Mouse (Mus musculus) neural tube, embryonic 12.5 days (tissue): ENCODE data around the gene Ccn1. TPM values are rescaled to one million over a fixed set of nuclear protein-coding genes. Genes with fewer than 3 reads are reported as not detected.

Experiments
- ATAC-seq: fragments of 200-750 bp; cut with Nextera tagmentation; 2 replicates; pipeline ENCODE4 v1.8.0; 2017; ENCODE audit warnings: low read depth, mild to moderate bottlenecking, moderate TSS enrichment, moderate library complexity; ENCODE audit not compliant: low FRiP score
- H3K27ac ChIP-seq: fragments of 300-500 bp; sonication (generic); 2 replicates; pipeline ENCODE4 v1.5.1; 2016
- H3K27me3 ChIP-seq: fragments of 300-500 bp; sonication (generic); replicated peaks from 2 replicates; pipeline ENCODE4 v1.6.1; 2016; ENCODE audit warnings: mild to moderate bottlenecking
- H3K36me3 ChIP-seq: fragments of 300-500 bp; sonication (generic); 2 replicates; pipeline ENCODE4 v1.6.1; 2016; ENCODE audit warnings: mild to moderate bottlenecking
- H3K4me1 ChIP-seq: fragments of 300-500 bp; sonication (generic); 2 replicates; pipeline ENCODE4 v1.6.1; 2016
- H3K4me2 ChIP-seq: fragments of 300-500 bp; sonication (generic); replicated peaks from 2 replicates; pipeline ENCODE4 v1.6.1; 2016; ENCODE audit warnings: mild to moderate bottlenecking
- H3K4me3 ChIP-seq: fragments of 300-500 bp; sonication (generic); 2 replicates; pipeline ENCODE4 v1.5.1; 2016
- H3K9ac ChIP-seq: fragments of 300-500 bp; sonication (generic); 2 replicates; pipeline ENCODE4 v1.6.1; 2016; ENCODE audit warnings: mild to moderate bottlenecking
- H3K9me3 ChIP-seq: fragments of 300-500 bp; sonication (generic); 2 replicates; pipeline ENCODE4 v1.6.1; 2016; ENCODE audit warnings: mild to moderate bottlenecking
- WGBS: fragments of 180-500 bp; shearing (Covaris S2); methylation state at CpG from one replicate; pipeline ENCODE4 v1.1.7; 2016; 5-methylcytosine and 5-hydroxymethylcytosine counted together
- polyA plus RNA-seq: library from polyadenylated mRNA; unstranded; fragments of >200 nt; fragmentation: Nextera tagmentation; extraction: Ambion mirVana; gene quantifications from 2 replicates; pipeline ENCODE4 v1.2.1, GENCODE M21; 2016

The Ccn1 gene
- polyA plus RNA-seq, 1 experiment from 2014 or later = 20.2 TPM

DNA sequence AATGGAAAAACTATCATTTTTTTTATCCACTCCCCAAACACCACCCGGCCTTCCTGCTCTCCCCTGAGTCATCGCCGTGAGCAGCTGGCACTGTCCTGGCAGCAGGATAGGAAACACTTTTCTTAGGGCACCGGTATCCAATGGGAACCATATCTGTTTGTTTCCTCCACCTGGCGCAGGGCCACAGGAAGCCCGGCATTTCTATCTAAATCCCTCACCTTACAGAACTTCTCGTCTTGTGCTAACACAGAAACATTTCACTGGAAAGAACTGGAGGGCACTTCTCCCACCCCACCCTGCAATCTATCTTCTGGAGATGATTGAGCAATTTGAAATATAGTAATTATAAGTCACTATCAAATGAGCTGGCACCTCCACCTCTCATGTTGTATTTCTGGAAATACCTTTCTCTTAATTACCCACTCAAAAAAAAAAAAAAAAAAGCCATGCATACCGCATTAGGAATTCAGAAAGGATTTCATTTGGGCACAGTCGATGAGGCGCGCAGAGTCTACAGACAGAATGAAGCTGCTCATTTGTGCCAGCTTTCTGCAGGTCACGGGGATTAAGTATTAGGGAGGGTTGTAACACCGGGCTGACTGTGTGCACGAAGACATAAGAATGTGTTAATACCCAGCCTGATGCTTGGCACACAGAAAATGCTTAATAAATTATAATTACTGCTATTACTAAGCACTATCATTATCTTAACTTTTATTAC is 7.4 kb upstream of the Ccn1 start:
- Histone ChIP-seq H3K4me2 (no peak overlapping the region), H3K4me1 (peaks cover 16% of the 10 kb centered on the region), H3K9ac (no peak overlapping the region), H3K36me3 (no peaks in the 10 kb centered on the region), H3K27ac (no peak overlapping the region), H3K9me3 (no peaks in the 10 kb centered on the region), H3K27me3 (0 out of 2 replicates have a peak, but pooled peaks cover 6% of the 10 kb centered on the region), H3K4me3 (no peak overlapping the region)
- WGBS = 73% methylated on average over 14 of the region's 14 CpGs
- 0 out of 2 replicates have a peak, but pooled peaks have one; percentile 22 for ATAC-seq

DNA sequence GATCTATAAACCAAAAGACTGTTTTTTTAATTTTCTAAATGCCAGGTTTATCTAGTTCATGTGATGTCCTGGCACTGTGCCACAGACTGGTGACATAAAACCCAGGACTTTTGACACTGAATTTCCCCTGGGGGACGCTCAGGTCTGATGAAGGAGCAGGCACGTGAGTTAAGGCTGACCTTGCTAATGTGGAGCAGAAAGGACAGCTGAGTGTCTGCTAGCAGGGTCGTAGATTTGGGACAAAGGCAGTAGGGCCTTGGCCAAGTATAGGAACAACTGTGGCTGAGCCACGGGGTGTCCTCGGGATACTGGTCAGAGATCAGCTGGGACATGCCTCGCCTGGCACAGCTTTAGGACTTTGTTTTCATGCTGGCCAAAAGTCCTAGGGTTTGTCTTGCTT is 5.2 kb upstream of the Ccn1 start:
- Histone ChIP-seq H3K36me3 (no peaks in the 10 kb centered on the region), H3K27ac (no peak overlapping the region), H3K4me2 (no peak overlapping the region), H3K4me3 (no peak overlapping the region), H3K27me3 (0 out of 2 replicates have a peak, but pooled peaks cover 7% of the 10 kb centered on the region), H3K4me1 (peaks cover 33% of the 10 kb centered on the region), H3K9me3 (no peaks in the 10 kb centered on the region), H3K9ac (no peak overlapping the region)
- ATAC-seq = no peak
- WGBS = 70% methylated on average over 6 of the region's 6 CpGs

DNA sequence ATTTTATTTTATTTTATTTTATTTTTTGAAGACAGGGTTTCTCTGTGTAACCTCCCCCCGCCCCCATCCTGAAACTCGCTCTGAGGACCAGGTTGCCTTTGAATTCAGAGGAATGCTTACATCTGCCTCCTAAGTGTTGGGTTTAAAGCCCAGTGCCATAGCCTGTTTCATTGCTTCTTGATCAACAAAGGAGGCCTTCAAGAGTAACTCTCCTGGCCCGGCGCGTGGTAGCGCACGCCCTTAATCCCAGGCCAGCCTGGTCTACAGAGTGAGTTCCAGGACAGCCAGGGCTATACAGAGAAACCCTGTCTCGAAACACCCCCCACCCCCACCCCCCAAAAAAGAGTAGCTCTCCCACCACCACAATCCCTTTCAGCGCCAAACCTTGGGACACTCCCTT is 4.2 kb upstream of the Ccn1 start:
- H3K27ac ChIP-seq = no peak overlapping the region
- H3K4me1 ChIP-seq = peaks cover 38% of the 10 kb centered on the region
- no peak for ATAC-seq
- peak overlapping the region; percentile 88; the same call in 1 of the 2 replicates for H3K4me2 ChIP-seq
- H3K27me3 ChIP-seq = 0 out of 2 replicates have a peak, but pooled peaks cover 9% of the 10 kb centered on the region
- H3K9ac ChIP-seq = no peak overlapping the region
- WGBS = 59% methylated on average over 9 of the region's 9 CpGs
- H3K36me3 ChIP-seq = no peaks in the 10 kb centered on the region
- no peaks in the 10 kb centered on the region for H3K9me3 ChIP-seq
- no peak overlapping the region for H3K4me3 ChIP-seq

DNA sequence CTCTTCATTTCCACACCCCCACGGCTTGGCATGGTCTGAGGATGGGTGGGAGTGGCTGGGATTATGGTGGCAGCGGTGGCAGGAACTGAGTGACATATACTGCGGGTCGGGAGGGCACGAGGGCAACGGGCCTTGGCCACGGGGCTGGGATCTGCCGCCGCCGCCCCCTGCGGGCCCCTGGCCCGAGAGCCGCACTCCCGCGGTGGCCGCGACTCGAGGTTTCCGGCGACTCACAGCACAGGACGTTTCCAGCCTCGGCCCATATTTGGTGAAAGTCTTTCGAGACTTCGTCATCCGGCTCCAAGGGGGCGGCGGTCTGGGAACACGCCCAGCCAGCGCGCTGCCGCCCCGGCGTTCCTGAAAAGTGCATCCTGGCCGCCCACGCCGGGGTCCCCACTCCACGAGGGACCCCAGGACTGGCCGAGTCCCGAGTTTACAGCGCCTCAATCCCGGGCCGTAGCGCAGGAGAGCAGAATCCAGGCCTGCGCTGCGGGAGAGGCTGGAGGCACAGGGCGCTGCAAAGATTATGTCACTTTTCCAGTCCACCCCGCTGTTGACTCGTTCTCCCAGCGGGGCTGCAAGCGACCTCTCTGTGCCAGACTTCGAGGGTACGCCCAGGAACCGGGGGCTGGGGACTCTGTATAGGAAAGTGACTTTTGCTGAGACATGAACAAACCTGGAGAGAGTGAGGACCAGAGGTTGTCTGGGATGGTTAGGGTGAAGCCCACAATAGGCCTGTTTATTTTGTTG is 3.6 kb upstream of the Ccn1 start:
- no peak overlapping the region for H3K27ac ChIP-seq
- 0 out of 2 replicates have a peak, but pooled peaks cover 9% of the 10 kb centered on the region for H3K27me3 ChIP-seq
- ATAC-seq = peak; percentile 5; the same call in 1 of the 2 replicates
- under 1% methylated on average over 52 of the region's 53 CpGs for WGBS
- H3K36me3 ChIP-seq = no peaks in the 10 kb centered on the region
- peak overlapping the region; percentile 56 for H3K9ac ChIP-seq
- H3K4me3 ChIP-seq = peak overlapping the region; percentile 36
- peaks cover 41% of the 10 kb centered on the region for H3K4me1 ChIP-seq
- H3K4me2 ChIP-seq = peak overlapping the region; percentile 88
- H3K9me3 ChIP-seq = no peaks in the 10 kb centered on the region

DNA sequence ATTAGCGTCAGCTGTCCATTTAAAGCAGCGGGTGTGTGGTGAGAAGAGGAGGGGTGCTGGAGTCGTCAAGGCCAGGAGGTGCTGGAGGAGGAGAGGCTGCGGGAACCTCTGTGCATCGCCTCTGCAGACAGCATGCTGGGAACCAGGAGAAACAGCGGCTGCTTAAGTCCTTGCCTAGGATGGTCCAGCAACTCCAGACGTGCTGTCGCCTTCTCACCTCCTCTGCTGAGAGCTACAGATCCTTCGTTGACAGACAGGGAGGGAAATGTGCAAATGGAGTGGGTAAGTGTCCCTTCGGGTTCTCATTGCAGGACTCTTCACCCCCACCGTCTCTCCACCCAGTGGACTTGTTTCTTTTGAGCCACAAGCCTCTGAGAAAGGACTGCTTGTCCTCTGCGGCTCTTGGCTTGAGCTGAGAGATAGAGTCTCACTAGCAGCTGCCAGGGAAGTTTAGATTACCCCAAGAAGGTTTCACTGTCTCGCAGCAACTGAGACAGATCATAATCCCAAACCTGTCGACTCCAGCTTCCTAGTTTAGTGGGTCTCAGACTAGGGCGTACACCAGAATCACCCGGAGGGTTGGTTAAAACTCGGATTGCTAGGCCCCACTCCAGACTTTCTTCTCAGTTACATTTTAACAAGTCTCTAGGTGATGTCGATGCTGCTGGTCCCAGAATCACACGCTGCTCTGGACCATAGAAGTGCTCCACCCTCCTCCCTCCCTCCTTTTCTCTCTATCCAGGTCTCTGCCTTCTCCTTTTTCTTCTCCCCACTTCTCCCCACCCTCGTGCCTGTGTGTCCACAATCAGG is 2.7 kb upstream of the Ccn1 start:
- H3K27ac ChIP-seq = 0 out of 2 replicates have a peak overlapping the region, but pooled peaks have one; percentile 12
- H3K4me2 ChIP-seq = peak overlapping the region; percentile 88
- peak overlapping the region; percentile 56 for H3K9ac ChIP-seq
- 7% methylated on average over 20 of the region's 20 CpGs for WGBS
- H3K27me3 ChIP-seq = peaks cover 11% of the 10 kb centered on the region; the same call in 1 of the 2 replicates
- peaks cover 44% of the 10 kb centered on the region for H3K4me1 ChIP-seq
- H3K4me3 ChIP-seq = peak overlapping the region; percentile 36
- no peaks in the 10 kb centered on the region for H3K9me3 ChIP-seq
- 0 out of 2 replicates have a peak, but pooled peaks have one; percentile 1 for ATAC-seq
- no peaks in the 10 kb centered on the region for H3K36me3 ChIP-seq

DNA sequence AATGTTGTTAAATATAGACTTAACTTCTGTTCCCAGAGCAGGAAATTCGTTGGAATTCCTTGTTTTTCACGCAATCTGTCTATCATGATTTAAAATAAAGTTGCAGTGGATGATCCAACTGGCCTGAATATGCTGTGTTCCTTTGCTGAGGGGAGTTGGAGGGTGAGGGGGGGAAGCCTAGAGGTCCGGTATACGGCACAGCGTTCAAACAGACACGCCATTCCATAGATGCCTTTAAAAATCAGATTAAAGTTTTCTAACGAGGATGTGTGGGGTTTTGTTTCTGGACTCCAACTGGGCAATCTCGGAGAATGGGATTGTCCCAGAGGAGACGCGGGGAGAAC is 2.2 kb upstream of the Ccn1 start:
- peaks cover 14% of the 10 kb centered on the region; the same call in 1 of the 2 replicates for H3K27me3 ChIP-seq
- ATAC-seq = no peak
- no peaks in the 10 kb centered on the region for H3K36me3 ChIP-seq
- H3K4me3 ChIP-seq = 0 out of 2 replicates have a peak overlapping the region, but pooled peaks have one; percentile 11
- no peaks in the 10 kb centered on the region for H3K9me3 ChIP-seq
- 0 out of 2 replicates have a peak overlapping the region, but pooled peaks have one; percentile 21 for H3K9ac ChIP-seq
- H3K4me2 ChIP-seq = peak overlapping the region; percentile 88
- 0 out of 2 replicates have a peak overlapping the region, but pooled peaks have one; percentile 12 for H3K27ac ChIP-seq
- WGBS = 3% methylated on average over 10 of the region's 10 CpGs
- peaks cover 47% of the 10 kb centered on the region for H3K4me1 ChIP-seq

DNA sequence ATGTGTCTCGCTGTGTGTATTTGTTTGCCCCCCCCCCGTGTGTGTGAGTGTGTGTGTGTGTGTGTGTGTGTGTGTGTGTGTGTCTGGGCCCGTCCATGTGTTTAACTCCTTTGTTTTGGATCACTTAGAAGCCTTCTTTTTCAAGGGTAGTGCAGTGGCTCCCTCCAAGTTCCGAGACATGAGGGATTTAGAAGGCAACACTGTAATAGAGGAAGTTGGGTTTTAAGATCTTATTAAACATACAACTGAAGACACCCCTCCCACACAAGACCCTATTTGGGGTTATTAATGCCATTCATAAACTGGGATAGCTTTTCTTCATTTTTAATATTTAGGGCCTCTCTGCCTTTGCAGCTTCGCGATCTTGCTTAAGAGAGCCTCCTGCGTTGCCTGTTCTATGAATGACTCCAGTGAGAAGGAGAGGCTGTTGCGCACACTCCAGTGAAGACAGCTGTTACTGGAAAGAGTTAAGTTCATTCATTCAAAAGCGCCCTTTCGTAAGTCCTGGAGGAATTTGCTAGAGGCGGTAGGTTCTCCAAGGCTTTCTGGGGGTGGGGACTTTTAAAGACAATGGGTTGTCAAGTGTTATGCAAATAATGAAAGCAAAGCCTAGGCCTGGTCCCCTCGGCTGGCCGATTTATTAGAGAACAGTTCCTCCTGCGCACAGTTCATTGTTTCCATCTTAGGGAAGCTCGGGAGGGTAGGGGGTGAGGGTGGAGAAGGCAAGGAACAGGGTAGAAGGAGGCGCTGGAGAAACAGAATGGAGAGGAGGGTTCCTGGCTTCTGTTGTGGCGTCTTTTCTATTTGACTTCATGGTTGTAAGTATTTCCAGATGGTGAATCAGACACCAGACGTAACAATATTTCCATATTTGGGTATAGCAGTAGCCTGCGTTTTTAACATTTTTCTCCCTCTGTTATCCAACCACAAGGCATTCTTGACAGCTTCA is 1.5 kb upstream of the Ccn1 start:
- H3K4me1 ChIP-seq = peaks cover 47% of the 10 kb centered on the region
- H3K4me3 ChIP-seq = peak overlapping the region; percentile 48; the same call in 1 of the 2 replicates
- H3K9me3 ChIP-seq = no peaks in the 10 kb centered on the region
- 3% methylated on average over 19 of the region's 19 CpGs for WGBS
- ATAC-seq = no peak
- H3K36me3 ChIP-seq = no peaks in the 10 kb centered on the region
- peak overlapping the region; percentile 88 for H3K4me2 ChIP-seq
- peaks cover 14% of the 10 kb centered on the region; the same call in 1 of the 2 replicates for H3K27me3 ChIP-seq
- H3K27ac ChIP-seq = 0 out of 2 replicates have a peak overlapping the region, but pooled peaks have one; percentile 16
- no peak overlapping the region for H3K9ac ChIP-seq

DNA sequence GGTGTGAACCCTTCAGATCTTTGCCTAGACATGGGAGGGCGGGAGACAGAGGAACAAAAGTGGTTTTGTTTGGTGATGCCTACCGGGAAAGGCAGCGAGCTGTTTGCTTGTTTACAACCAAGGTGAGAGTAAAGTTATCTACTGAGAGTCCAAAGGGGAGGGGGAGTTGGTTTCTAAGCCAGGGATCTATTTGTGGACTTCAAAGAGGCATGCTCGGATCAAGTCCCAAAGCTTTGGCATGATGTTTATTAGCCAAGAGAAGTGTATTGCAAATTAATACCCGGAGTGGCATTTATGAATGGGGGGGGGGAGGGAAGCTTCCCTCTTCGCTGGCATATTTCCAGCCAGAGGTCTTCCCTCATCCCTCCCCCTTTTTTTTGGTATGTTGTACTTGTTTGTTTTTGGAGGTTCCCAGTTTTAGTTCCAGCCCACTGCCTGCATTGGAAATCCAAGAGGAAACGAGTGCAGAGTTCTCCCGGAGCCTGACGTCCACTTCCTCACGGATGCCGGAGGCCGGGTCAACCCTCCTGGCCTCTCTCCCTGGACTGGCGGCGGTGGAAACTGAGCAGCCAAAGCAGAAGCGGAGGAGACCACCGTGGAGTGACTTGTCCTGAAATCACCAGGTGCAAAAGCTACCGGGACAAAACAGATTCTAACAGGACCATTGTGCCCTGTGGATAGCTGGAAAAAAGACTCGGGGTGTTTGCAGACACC is 674 bp upstream of the Ccn1 start:
- H3K4me1 ChIP-seq = peaks cover 52% of the 10 kb centered on the region
- no peaks in the 10 kb centered on the region for H3K36me3 ChIP-seq
- peaks cover 14% of the 10 kb centered on the region; the same call in 1 of the 2 replicates for H3K27me3 ChIP-seq
- peak overlapping the region; percentile 79; the same call in 1 of the 2 replicates for H3K9ac ChIP-seq
- no peak for ATAC-seq
- H3K4me3 ChIP-seq = peak overlapping the region; percentile 48
- peak overlapping the region; percentile 88 for H3K4me2 ChIP-seq
- no peak overlapping the region for H3K27ac ChIP-seq
- WGBS = under 1% methylated on average over 18 of the region's 18 CpGs
- H3K9me3 ChIP-seq = no peaks in the 10 kb centered on the region

DNA sequence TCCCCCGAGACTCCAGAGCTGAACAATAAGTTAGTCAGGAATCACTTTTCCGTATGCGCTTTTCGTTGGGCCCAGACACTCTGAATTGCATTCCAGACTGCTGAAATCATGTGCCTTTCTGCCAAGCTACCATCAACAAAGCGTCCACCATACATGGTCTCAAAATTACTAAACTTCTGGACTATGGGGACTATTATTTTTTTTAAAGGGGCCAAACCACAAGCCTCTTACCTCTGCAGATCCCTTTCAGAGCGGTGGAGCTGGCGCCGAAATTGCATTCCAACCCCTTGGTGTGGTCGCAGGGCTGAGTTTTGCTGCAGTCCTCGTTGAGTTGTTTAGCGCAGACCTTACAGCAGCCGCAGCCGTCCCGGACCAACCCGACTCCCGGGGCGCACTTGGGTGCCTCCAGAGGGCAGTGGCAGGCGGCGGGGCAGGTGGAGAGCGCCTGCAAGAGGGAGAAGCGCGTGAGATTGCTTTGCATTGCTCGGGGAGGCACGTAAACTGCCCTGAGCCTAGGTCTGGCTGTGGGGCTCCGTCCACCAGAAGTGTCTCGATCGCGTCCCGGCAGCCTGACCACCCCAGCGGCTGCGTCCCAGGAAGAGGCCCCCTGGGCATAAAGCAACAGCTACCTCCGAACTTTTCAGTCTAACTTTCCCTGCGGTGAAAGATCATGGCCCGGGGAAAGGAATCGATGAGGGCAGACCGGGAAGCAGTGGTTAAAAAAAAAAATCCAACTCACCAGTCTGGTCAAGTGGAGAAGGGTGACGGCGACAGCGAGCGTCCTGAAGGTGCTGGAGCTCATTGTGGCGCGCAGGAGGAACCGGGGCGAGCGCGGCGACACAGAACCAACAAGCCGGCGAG is 560 bp downstream of the Ccn1 start:
- ATAC-seq = no peak; the same call in 1 of the 2 replicates
- Histone ChIP-seq H3K9ac (peak overlapping the region; percentile 79), H3K9me3 (no peaks in the 10 kb centered on the region), H3K4me2 (peak overlapping the region; percentile 88), H3K36me3 (no peaks in the 10 kb centered on the region), H3K27me3 (peaks cover 14% of the 10 kb centered on the region; the same call in 1 of the 2 replicates), H3K27ac (peak overlapping the region; percentile 23; the same call in 1 of the 2 replicates), H3K4me1 (peaks cover 52% of the 10 kb centered on the region), H3K4me3 (peak overlapping the region; percentile 48)
- WGBS = under 1% methylated on average over 49 of the region's 49 CpGs
